Mouse (Mus musculus): ENCODE measurements around the gene Cacnb4. TPM values are rescaled to one million over a fixed set of nuclear protein-coding genes. Genes with fewer than 3 reads are reported as not detected.

Gene Cacnb4
- total RNA-seq, 4 experiments from 2014 or later = 146 to 175 (median 160) TPM

GRCm38 (mm10) chr2:52651547-52651946, 25.1 kb downstream of the Cacnb4 start:
- DNase-seq (ENCODE audit: low spot score in 2 of 2) = no peak

DNA sequence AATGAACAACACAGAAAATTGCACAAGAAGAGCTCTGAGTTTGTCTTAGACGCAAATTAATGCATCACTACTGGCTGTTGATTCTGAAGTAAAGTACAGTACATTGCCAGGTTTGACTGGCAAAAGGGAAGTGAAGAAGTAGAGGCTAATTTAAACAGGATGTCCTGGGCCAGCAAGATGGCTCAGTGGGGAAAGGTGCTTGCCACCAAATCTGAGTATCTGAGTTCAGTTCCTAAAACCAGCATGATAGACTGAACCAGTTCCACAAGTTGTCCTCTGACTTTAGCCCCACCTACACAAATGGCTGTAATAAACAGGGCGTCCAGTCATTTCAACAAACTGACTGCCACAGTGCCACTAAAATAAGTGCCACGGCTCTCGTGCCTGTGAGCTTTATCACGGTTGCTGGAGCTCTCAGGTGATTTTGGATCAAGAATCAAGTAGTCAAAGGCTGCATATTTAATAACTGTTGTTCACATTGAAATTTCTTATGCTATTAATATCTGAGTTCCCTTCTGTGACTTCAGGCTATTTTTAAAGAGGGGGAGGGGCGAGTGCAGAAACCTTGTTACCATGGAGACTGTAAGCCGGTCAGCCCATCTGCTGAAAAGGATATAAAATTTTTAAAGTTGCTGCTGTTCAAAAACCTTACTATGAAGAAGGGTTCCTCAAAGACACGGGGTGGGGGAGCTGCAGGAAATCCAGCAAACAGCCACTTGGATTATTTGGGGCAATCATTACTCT, 29.2 kb downstream of the Cacnb4 start:
- no peak for DNase-seq (ENCODE audit: low spot score in 2 of 2)

DNA sequence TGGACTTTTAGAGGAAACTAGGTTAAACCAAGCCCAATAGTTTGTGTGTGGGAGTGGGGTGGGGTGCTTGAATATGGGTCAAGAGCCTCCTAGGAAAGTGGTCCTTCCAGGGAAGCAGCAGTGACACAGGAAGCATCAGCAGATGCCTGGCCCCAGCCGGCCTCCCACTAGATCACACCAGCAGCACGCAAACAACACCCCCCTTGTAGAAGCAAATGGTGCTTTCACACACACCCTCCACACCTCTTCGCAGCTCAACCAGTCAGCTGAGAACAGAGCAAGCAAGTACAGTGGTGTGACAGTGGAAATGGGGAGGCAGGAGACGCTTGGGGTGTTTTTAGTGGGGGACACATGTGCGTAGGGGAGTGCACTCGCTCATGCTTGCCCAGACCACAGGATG, 33.0 kb downstream of the Cacnb4 start:
- DNase-seq (ENCODE audit: low spot score in 2 of 2) = peak in 1 of 2 experiments; percentile 75

DNA sequence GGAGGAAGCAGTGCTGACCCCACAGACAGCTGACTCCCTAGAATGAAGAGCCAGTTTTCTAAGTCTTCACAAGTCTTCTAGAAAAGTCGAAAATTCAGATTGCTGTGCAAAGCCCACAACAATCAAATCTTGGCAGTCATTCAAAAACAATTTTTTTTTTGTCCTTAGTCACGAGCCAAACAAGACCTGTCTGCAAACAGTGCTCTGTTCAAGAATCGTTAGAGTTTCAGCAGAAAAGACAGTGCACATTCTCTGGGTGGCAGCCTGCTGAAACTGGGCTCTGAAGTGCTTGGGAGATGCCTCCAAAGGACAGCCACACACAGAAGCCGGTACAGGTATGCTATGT, 37.1 kb downstream of the Cacnb4 start:
- no peak for DNase-seq (ENCODE audit: low spot score in 2 of 2)

DNA sequence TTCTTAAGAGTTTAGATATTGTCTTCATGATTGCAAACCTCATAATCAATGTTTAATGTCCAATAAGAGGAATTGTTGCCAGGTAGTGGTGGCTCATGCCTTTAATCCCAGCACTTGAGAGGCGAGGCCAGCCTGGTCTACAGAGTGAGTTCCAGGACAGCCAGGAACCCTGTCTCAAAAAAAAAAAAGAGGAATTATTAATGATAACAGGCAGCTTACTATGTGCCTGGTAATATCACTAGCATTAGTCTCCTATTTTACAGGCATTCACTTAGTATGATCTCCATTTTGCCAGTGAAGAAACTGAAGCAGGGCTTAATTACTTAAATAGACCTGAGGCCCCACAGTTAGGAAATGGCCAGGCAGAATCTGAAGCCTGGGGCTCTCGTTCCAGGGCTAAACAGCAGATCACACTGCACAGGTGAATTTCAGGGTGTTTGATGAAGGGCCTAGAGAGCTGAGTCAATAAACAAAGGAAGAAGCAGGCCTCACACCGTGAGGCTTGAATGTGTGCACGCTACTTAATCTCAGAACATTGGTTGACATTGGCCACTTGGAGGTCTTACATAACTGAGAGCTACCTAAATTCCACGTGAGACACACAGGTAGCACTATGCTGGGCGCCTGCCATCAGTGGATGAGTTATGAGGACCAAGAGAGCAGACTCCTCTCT, 37.6 kb downstream of the Cacnb4 start:
- no peak for DNase-seq (ENCODE audit: low spot score in 2 of 2)

- DNase-seq (ENCODE audit: low spot score in 2 of 2) = no peak
Observed at GRCm38 (mm10) chr2:52638226-52638625, 38.4 kb downstream of the Cacnb4 start.

DNA sequence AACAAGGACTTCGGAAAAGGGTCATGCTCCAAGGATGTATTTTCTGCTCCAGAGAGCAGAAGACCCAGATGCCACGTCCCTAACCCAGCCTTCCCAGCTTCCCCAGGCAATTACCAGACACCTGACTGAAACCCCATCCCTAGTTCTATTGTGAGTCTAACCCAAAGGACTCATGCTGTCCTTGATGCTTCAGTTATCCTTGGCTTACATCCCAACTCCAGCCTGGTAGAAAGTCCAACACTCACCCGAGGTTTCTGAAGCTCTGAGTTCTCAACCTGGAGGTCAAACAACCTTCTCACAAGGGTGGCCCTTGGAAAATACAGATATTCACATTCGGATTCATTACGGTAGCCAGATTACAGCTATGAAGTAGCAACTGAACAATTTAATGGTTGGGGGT, 40.6 kb downstream of the Cacnb4 start:
- no peak for DNase-seq (ENCODE audit: low spot score in 2 of 2)

GRCm38 (mm10) chr2:52635358-52635757, 41.3 kb downstream of the Cacnb4 start:
- no peak for DNase-seq (ENCODE audit: low spot score in 2 of 2)

DNA sequence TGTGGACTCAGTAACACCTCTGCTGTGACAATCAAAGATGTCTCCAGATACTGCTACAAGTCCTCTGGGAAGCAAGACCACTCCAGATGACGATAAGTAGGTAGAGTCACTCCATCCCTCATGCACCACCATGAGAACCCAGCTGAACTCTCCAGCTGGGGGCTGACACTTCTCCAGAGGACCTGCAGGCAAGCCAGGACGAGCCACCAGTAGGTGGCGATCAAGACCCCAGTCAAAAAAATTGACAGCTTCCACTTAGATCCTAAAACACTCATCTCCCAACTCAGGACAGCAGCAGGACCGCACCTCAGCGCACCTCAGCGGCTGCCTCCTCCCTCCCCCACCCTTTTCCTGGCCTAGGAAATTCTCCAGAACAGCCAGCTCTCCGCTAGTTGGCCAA, 43.8 kb downstream of the Cacnb4 start:
- DNase-seq (ENCODE audit: low spot score in 2 of 2) = peak in 1 of 2 experiments; percentile 52

DNA sequence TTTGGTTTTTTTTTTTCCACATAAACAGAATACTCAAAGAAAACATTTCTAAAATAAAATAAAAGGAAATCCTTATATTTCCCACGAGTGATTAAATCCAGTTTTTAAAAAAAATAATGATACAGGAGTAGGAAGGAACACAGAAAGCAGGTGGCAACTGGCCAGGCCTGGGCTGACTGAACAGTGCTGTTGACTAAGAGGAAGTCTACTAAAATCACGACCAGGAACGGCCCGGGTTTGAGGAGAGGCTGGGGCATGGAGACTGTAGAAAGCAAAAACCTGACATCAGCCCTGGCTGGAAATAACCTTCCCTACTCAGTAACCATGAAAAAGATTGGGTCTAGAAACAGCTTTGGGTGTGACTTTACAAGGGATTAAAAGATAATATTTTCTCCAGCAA, 48.4 kb downstream of the Cacnb4 start:
- DNase-seq (ENCODE audit: low spot score in 2 of 2) = no peak

DNA sequence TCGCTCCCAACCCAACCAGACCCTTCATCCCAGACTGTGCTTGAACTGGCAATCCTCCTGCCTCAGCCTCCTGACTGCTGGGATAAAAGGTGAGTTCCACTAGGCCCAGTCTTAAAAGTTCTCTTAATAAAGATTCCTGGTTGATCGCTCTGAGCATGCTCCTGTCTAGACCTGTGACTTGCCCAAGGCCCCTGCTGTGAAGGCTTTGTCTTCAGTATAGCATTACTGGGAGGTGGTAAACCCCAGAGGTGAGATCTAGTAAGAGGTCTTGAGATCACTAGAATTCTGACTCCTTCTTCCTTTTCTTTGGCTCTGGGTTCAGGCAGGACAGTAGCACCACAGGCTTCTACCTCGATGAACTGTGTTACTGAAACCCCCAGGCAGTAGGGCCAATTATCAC, 50.4 kb downstream of the Cacnb4 start:
- DNase-seq (ENCODE audit: low spot score in 2 of 2) = no peak

DNA sequence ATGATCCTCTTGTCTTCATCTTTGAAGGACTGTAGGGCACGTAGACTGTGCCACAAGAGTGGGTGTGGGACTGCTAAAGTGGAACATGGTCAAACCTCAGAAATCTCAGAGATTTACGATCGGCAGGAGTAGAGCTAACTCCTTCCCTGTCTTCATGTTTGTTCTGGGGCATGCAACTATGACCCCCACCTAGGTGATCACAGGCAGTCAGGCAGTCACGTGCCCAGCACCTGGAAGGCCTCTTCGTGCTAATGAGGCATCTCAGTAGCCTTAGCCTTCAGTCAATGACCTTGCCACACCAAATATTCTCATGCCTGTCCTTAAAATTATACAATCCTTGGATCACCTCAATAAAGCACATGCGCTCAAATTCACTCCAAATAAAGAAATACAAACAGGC, 50.9 kb downstream of the Cacnb4 start:
- no peak for DNase-seq (ENCODE audit: low spot score in 2 of 2)

DNA sequence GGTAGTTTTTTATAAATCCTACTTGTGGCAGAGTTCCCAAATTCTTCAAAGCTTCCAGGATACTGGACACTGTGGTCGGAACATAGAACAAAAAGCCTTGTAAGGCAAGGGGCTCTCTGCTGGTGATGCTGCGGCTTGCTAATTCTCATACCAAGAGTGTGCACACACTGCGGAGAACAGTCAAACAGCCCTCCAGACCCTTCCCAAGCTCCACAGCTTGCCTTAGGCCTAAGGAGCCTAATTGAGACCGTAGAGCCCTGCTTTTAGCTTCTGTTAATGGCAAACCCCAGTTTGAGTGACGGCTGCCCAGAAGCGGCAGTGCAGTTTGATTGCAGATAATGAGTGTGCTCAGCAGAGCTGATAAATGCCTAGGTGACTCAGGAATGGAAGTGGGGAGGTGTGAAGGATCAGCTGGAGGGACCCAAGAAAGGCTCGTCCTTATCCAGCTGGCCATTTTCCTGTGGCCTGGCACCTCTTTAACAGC, 52.7 kb downstream of the Cacnb4 start:
- no peak for DNase-seq (ENCODE audit: low spot score in 2 of 2)

DNA sequence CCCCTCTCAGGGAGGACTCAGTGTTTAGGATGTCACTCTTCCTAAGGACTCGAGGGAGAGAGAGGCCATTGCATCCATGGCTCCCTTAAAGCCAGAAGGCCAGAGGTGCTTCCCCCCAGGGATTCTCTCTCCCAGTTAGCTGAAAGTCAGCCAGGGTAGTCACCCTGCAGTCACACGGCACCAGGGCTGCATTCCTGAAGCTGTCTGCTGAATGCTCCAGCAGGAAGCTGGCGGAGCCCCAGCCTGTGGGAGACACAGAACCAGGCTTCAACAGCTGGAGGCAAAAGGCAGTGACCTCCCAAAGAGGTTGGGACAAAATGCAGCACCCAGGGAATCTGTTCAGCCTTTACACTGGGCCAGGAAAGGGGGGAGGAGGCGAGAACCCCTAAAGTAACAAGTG, 53.2 kb downstream of the Cacnb4 start:
- no peak for DNase-seq (ENCODE audit: low spot score in 2 of 2)

DNA sequence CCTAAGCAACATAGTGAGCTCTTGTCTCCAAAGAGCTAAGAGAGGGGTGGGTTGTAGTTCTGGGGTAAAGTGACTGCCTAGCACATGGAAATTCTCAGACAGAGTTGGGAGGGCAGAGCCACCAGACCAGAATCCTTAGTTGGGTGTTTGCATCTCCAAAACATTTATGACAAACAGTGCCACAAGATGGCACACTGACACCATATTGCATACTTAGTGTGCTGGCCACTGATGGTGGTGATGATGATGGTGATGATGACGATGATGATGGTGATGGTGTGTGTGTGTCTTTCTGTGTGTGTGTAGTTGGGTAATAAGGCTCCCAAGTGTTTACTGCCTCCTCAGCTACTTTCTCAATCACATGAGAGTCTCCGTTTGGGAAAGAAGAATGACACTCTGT, 54.0 kb downstream of the Cacnb4 start:
- no peak for DNase-seq (ENCODE audit: low spot score in 2 of 2)

- DNase-seq (ENCODE audit: low spot score in 2 of 2) = no peak
Observed at GRCm38 (mm10) chr2:52619406-52619974, 57.1 kb downstream of the Cacnb4 start.

- no peak for DNase-seq (ENCODE audit: low spot score in 2 of 2)
Observed at GRCm38 (mm10) chr2:52618804-52619203, 57.8 kb downstream of the Cacnb4 start.

DNA sequence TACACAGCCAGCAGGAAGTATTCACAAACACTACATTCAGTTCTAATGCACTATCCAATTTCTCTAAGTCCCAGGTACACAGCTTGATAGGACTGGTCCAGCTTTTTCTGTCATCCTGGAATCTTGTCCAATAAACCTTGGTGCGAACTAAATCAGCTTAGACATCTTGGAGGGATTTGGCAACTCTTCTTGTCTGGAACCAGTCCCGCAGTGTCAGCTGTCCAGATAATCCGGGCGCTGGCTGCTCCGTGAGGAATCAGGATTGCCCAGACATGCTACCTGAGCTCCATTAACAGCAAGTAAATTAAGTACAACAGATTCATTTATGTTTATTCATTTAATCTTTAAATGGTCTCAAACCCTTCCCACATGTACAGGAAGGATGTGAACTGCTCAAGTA, 61.2 kb downstream of the Cacnb4 start:
- DNase-seq (ENCODE audit: low spot score in 2 of 2) = no peak

DNA sequence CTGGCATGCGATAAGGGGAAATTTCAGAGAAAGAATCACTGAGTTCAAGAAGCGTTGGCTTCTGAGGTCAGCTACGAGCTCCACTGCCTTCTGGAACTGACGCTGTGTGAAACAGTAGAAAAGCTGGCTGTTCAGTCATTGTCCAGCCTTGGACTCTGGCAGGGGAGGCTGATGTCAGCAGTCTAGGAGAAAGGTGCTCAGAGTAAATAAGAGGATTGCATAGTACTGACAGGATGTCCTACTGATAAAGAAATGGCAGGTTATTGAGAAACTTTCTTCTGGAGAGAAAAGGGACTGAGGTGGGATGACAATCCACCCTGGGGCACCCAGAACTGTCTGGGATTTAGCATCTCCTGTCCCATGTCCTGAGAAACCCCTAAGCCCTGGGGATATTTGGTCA, 62.7 kb downstream of the Cacnb4 start:
- DNase-seq (ENCODE audit: low spot score in 2 of 2) = no peak

DNA sequence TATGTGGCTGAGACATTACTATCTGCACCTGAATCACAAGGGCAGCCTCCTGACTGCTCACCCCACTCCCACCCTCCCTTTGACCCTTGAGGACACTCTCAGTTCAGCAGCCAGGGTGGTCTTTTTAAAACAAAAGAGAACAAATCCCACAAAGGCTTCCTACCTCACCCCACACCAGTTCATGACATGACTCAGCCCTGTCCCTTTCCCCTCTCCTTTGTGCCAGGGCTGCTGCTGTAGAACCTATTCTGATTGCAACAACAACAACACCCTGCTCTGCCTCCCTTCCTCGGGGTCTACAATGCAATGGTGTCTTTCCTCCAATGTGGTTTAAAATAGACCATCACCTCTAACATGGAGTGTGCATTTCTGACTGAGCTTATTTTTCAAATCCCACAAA, 67.1 kb downstream of the Cacnb4 start:
- DNase-seq (ENCODE audit: low spot score in 2 of 2) = no peak

DNA sequence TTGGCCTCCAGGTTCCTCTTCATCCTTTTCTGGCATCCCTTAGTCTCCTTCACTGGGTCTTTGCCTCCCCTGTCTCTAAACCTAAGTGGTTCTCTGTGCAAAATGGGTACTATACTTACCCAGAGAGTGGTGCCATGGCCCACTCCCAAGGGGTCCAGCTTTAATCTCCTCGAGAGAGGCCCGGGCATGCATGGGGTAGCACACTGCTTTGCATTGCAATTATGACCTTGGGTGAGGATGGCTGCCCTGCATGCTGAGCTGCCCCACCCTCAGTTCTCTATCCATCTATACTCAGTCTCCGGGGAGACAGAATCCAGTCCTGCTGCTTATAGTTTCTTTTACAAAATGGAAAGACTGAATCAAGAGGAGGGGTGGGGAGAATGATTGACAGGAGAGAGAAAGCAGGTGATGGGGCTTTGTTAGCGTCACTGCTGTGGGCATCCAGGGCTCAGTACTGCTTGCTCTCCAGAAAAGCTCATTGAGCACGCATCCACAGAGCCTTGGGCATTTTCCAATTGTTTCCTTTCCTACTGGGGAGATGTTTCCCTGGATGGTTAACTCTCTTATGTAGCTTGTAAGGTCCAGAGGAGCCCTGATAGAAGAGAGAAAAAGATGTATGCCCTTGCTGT, 68.7 kb downstream of the Cacnb4 start:
- no peak for DNase-seq (ENCODE audit: low spot score in 2 of 2)

DNA sequence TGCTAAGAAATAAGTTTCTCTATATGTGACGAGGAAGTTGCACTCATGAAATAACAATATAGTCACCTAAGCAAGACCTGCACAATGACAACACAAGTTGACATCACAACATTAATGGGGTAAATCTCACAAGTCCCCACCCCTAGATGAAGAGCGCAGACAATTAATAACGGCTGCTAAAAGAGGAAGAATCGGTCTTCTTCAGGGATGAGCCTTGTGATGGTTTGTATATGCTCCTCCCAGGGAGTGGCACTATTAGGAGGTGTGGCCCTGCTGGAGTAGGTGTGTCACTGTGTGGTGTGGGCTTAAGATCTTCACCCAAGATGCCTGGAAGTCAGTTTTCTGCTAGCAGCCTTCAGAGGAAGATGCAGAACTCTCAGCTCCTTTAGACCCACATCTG, 70.3 kb downstream of the Cacnb4 start:
- DNase-seq (ENCODE audit: low spot score in 2 of 2) = no peak

All from left cerebral cortex, adult 8-10 months (tissue).